Mouse (Mus musculus): ENCODE measurements around the gene Hoxa6.

Gene Hoxa6

DNA sequence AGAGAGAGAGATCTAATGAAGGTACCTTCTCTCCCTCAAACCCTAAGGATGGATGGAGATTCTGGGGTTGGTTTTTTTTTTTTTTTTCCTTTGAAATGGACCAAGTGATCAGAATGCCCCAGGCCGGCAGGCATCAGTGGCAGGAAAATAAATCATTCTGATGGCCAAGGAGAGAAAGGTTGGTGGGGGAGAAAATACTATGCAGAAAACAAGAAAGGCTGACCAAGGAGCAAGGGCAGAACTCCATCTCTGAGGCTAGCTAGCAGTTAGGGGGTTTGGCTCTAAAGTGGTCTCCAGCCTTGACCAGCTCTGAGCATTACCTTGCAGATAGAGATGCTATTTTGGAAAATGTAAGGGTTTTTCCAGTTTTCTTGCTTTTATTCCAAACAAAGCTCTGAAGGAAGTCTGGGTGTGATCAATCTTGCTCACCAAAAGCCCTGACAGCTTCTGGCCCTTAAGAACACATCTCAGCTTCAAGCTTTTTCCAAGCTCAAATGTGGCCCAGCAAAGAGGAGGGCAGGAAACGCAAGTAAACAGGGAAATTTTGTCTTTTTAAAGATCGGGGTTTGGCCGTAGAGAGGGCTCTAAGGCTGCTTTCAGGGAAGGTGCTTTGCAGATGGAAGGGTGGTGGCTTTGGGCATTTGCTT lies 42.0 kb downstream of the Hoxa6 start:
- intact Hi-C loops (cut with DNase I): no loop called here

GRCm38 (mm10) chr6:52165441-52166370 lies 42.8 kb downstream of the Hoxa6 start:
- intact Hi-C loops (cut with DNase I): no loop called here

- intact Hi-C loops (cut with DNase I): loop anchor here (5.0 kb wide), 2 partner anchors 37 to 158 kb away; partner anchors contain the start of gene Hoxa5
Measured at GRCm38 (mm10) chr6:52164626-52165440, 43.7 kb downstream of the Hoxa6 start, which contains the start of gene Hoxa2. Gene Hoxa2 (minus strand): TSS chr6:52164831.

- intact Hi-C loops (cut with DNase I): loop anchor here (5.0 kb wide), 2 partner anchors 38 to 157 kb away; partner anchors contain the start of gene Hoxa5
Measured at GRCm38 (mm10) chr6:52164051-52164625, 44.4 kb downstream of the Hoxa6 start.

DNA sequence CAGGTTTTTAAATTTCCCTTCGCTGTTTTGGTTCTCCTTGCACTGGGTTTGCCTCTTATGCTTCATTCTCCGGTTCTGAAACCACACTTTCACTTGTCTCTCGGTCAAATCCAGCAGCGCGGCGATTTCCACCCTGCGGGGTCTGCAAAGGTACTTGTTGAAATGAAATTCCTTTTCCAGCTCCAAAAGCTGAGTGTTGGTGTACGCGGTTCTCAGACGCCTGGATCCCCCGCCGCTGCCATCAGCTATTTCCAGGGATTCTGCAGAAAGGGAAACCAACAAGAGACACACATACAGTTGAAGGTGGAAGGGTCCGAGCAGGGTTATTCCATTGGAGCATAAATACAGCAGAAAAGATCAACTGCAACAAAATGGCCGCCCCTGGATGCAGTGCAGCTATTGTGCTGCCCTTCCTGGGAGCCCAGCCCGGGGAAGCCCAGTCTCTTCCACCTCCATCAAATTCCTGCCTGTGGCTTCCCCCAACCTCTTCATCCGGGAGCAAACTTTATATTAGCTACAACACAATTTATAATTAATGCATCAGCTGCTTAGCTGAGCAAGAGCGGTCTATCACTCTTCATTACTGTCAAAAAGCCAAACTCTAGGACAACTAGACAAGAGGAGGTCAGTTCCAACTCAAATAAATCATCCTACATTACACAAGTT lies 45.0 kb downstream of the Hoxa6 start:
- intact Hi-C loops (cut with DNase I): loop anchor here (5.0 kb wide), 2 partner anchors 39 to 156 kb away; partner anchors contain the start of gene Hoxa5

- intact Hi-C loops (cut with DNase I): loop anchor here (5.0 kb wide), 2 partner anchors 40 to 155 kb away; partner anchors contain the start of gene Hoxa5
Measured at GRCm38 (mm10) chr6:52162611-52163365, 45.7 kb downstream of the Hoxa6 start.

- intact Hi-C loops (cut with DNase I): loop anchor here (5.0 kb wide), 2 partner anchors 40 to 155 kb away; partner anchors contain the start of gene Hoxa5
Measured at GRCm38 (mm10) chr6:52162093-52162380, 46.5 kb downstream of the Hoxa6 start.

- intact Hi-C loops (cut with DNase I): loop anchor here (5.0 kb wide), 2 partner anchors 41 to 154 kb away; partner anchors contain the start of gene Hoxa5
Measured at GRCm38 (mm10) chr6:52161336-52162092, 47.0 kb downstream of the Hoxa6 start.

- intact Hi-C loops (cut with DNase I): loop anchor here (5.0 kb wide), 2 partner anchors 42 to 153 kb away; partner anchors contain the start of gene Hoxa5
Measured at GRCm38 (mm10) chr6:52160511-52161335, 47.8 kb downstream of the Hoxa6 start.

GRCm38 (mm10) chr6:52159979-52160378 lies 48.5 kb downstream of the Hoxa6 start:
- intact Hi-C loops (cut with DNase I): loop anchor here (5.0 kb wide), 2 partner anchors 42 to 153 kb away; partner anchors contain the start of gene Hoxa5

GRCm38 (mm10) chr6:52159164-52159761 lies 49.3 kb downstream of the Hoxa6 start:
- intact Hi-C loops (cut with DNase I): no loop called here

DNA sequence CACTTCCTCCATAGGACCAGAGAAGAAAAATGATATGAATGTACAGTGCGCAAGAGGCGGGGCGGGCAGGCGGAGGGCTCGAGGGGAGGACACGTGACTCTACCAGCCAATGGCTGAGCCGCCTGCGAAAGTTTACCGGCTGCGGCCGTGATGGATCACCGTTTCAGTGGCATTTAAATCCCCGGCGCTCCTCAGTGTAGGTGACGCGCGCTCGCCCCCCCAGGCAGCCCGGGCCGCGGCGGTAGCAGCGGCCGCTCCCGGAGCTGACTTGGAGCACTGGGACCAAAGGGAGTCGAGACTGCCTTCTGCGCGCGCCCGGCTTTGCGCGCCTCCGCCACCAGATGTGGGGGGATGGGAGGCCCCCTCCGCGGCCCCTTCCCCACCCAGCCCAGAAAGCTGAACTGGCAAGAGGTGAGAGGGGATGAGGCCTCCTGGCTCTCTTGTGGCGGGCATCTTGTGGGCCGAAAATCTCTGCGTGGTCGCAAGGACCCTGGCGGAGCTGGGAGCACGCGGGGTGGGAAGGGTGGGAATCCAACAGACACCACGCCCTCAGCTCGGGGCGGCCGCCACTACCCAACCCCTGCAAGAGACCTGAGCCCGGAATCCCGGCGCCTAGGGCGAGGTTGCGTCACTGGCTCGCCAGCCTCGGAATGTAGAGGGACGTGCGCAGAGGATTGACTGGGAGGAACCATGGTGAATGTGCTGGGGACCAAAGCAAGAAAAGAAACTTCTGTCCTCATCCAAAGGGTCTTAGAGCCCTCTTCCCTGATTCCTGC lies 50.1 kb downstream of the Hoxa6 start, which contains the start of gene Hoxa1:
Gene Hoxa1 (minus strand): TSS at position 42 of the 776 bp plus-strand sequence.
- intact Hi-C loops (cut with DNase I): no loop called here

DNA sequence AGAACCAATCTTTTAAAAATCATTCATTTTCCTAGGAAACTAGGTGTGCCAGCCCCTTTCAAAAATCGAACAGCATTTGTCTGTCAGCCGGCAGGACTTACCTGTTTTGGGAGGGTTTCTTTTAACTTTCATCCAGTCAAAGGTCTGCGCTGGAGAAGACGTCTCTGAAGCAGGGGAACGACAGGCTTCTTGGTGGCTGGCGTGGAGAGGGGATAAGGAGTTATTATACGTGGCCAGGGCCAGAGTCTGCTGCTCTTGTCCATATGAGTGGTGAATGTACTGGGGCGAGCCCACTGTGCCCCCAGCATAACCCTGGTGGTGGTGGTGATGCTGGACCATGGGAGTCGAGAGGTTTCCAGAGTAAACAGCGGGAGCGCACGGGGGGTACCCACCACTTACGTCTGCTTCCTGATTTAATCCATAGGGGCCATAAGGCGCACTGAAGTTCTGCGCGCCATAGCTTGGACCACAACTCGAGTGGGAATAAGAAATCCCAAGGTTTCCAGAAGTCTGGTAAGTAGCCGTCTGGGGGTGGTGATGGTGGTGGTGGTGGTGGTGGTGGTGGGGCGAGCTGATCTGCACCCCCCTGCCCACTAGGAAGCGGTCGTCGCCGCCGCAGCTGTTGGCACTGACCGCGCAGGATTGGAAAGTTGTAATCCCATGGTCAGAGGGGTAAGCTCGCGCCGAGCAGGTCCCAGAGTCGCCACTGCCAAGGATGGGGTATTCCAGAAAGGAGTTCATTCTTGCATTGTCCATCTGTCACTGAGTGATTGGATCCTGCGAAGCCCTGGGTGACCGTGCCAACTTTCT lies 50.9 kb downstream of the Hoxa6 start:
- intact Hi-C loops (cut with DNase I): no loop called here

DNA sequence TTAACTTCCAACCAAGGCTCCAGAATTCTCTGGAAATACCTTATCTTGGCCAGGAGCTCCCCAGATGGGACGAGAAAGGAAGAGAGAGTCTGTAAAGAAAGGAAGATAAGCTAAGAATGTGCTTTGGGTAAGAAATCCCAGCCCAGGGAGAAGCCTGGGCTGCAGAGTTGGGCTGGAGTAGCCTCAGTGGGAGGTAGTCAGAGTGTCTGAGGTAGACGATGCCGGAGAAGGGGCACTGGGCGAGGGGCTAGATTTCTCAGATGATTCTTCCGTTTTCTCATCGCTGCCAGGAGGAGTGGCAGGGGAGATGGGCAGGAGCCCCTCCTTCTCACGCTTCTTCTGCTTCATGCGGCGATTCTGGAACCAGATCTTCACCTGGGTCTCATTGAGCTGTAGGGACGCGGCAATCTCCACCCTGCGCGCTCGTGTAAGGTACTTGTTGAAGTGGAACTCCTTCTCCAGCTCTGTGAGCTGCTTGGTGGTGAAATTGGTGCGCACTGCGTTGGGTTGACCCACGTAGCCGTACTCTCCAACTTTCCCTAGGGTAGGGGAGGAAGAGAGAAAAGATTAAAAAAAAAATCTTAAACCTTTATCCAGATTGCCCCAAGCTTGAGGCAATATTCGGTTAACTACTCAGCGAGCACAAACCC lies 51.8 kb downstream of the Hoxa6 start:
- intact Hi-C loops (cut with DNase I): no loop called here
